Mouse (Mus musculus): ENCODE data around the gene Slc16a11.

DNA sequence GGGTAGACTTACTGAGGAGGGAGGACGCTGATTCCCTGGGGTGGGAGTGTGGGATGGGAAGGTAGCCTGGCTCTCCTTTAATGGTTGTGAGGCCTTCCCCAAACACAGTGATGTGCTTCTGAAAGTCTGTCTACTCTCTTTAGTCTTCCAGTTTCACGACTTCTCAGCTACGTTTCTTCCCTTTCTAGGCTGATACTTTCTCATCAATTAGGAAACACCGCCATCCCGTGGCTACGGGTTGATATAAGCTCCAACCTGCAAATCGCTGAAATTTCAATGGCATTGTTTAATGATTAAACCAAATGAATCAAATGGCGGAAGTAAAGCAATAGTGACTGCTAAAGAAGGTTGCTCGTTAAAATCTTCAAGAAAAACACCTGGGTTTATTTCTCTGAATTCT, 344 bp downstream of the Slc16a11 start:
- TF ChIP-seq CTCF (IDR thresholded peaks at IDR 0.05; ENCODE audit: control insufficient read depth, insufficient read depth, insufficient read length) (no peak), FOSL1 (IDR thresholded peaks at IDR 0.05; ENCODE audit: insufficient read depth, low read length, poor library complexity, severe bottlenecking) (no peak)
